Mouse (Mus musculus): ENCODE results near the gene Mfsd5.

The Mfsd5 gene

GRCm38 (mm10) chr15:102282463-102283292, 3.4 kb downstream of the Mfsd5 start:
- in situ Hi-C loops (cut with MboI, MseI) = no loop called here

- in situ Hi-C loops (cut with MboI, MseI) = no loop called here
Measured at GRCm38 (mm10) chr15:102283648-102284047, 4.4 kb downstream of the Mfsd5 start.

- in situ Hi-C loops (cut with MboI, MseI) = no loop called here
Measured at GRCm38 (mm10) chr15:102287395-102287794, 8.1 kb downstream of the Mfsd5 start.

GRCm38 (mm10) chr15:102295633-102296367, 16.5 kb downstream of the Mfsd5 start, which contains the start of gene Espl1:
Gene Espl1, plus strand, starts transcription at chr15:102296266.
- in situ Hi-C loops (cut with MboI, MseI) = no loop called here

DNA sequence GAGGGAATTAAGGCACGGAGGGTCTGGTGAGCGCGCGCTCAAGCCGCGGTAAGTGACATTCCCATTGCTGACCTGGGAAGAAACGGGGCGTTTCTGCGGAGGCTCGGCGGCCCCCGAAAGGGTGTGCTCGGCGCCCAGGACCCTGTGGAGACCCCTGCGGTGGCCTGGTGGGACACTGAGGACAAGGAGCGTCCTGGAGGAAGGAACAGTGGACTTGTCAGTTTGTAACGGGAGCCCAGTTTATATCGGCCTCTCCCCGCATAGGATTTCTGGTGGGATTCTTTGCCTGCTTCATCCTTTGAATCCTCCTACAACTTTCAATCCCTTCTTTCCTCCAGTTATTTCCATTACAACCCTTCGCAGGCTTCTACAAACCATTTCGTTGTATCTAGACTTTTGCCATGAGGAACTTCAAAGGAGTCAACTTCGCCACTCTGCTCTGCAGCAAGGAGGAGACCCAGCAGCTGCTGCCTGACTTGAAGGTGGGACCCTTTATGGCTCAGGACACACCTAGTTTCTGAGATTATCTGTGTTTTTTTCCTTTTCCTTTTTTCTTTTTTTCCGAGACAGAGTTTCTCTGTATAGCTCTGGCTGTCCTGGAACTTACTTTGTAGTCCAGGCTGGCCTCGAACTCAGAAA, 17.2 kb downstream of the Mfsd5 start:
- in situ Hi-C loops (cut with MboI, MseI) = no loop called here

DNA sequence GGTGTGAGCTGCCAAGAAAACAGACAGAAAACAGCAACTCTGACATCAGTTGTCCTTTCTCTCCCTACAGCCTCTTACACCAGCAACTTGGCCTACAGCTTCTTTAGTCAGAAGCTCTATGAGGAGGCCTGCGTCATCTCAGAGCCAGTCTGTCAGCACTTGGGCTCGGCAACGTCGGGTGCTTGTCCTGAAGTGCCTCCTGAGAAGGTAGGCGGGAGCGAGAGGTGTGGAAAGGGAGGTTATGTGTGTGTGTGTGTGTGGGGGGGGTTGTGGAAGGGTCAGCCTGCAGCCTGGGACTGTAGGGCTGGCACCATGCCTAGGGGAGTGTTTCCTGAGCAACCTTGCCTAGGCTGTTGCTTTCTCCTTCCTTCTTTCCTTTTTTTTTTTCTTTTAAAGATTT, 23.3 kb downstream of the Mfsd5 start:
- in situ Hi-C loops (cut with MboI, MseI) = no loop called here

DNA sequence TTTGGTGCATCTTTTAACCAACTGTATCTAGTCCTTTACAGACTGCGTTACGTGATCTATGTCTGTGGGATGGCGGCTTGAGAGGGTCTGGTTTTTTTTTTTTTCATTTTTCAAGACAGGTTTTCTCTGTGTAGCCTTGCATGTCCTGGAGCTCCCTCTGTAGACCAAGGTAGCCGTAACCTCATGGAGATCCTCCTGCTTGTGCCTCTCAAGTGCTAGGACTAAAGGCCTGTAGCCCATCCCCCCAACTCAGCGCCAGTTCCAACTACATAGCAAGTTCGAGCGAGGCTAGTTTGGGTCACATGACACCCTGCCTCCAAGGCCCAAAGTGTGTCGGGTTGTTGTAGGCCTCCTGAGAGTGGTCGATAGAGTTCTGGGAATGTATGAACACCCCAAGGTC, 29.5 kb downstream of the Mfsd5 start:
- in situ Hi-C loops (cut with MboI, MseI) = no loop called here

DNA sequence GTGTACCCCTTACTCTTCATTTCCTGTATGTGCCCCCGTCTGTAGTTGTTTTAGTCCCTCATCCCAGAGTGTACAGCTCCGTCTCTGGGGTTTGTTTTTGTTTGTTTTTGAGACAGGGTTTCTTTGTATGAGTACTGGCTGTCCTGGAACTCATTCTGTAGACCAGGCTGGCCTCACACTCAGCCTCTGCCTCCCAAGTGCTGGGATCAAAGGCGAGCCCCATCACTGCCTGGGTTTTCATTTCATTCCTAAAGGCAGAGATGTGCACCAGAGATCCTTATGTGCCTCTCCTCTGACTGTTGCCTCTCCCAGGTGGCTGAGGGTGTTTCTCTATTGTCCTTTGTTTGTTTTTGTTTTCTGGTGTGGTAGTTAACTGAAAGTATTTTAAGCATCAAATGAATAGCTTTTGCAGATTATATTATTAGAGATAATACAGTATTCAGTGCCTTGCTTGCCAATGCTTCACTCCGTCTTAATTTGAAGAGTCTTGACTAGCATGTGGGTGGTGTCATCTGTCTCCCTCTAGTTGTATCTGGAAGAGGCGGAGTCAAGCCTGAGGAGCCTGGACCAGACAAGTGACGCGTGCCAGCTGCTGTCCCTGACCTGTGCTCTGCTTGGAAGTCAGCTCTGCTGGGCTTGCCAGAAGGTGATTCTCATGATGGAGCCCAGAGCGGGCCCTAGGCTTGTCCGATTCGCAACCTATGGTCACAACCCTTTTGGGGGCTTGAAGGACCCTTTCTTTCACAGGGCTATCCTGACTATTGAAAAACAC, 31.0 kb downstream of the Mfsd5 start:
- in situ Hi-C loops (cut with MboI, MseI) = no loop called here

- in situ Hi-C loops (cut with MboI, MseI) = no loop called here
Measured at GRCm38 (mm10) chr15:102311489-102311888, 32.2 kb downstream of the Mfsd5 start.

DNA sequence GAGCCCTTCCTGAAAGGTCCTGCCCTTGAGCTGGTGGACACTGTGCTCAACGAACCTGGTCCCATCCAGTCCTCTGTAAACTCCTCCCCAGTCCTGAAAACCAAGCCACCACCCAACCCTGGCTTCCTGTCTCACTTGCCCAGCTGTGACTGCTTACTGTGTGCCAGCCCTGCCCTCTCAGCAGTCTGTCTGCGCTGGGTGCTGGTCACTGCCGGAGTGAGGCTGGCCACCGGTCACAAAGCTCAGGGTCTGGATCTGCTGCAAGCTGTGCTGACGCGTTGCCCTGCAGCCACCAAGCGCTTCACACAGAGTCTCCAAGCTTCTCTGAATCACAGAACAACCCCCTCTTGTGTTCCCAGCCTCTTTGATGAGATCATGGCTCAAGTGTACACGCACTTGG, 36.0 kb downstream of the Mfsd5 start:
- in situ Hi-C loops (cut with MboI, MseI) = no loop called here

DNA sequence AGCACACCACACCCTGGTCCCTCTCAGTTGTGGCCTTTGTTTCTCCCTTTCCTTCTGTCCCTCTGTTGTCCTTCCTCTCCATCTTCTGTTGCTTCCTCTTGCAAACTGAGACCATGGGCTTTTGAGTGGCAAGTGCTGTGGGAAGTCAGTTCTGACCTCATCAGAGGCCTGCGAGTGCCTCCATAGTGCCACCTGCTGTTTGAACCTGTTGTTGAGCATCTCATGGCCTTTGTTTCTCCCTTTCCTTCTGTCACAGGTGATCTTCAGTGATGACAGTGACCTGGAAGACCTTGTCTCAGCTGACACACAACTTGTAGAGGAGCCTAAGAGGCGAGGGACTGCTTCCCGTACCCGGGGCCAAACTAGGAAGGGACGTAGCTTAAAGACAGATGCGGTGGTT, 37.0 kb downstream of the Mfsd5 start:
- in situ Hi-C loops (cut with MboI, MseI) = no loop called here

- in situ Hi-C loops (cut with MboI, MseI) = no loop called here
Measured at GRCm38 (mm10) chr15:102324654-102325473, 45.6 kb downstream of the Mfsd5 start.

GRCm38 (mm10) chr15:102326022-102326576, 46.8 kb downstream of the Mfsd5 start, which contains the start of gene Pfdn5:
Gene Pfdn5, plus strand, starts transcription at chr15:102326116.
- in situ Hi-C loops (cut with MboI, MseI) = no loop called here

GRCm38 (mm10) chr15:102326892-102327291, 47.6 kb downstream of the Mfsd5 start:
- in situ Hi-C loops (cut with MboI, MseI) = no loop called here
